ENCODE assay signal across 23 mouse cellular contexts in the genomic region with DNA sequence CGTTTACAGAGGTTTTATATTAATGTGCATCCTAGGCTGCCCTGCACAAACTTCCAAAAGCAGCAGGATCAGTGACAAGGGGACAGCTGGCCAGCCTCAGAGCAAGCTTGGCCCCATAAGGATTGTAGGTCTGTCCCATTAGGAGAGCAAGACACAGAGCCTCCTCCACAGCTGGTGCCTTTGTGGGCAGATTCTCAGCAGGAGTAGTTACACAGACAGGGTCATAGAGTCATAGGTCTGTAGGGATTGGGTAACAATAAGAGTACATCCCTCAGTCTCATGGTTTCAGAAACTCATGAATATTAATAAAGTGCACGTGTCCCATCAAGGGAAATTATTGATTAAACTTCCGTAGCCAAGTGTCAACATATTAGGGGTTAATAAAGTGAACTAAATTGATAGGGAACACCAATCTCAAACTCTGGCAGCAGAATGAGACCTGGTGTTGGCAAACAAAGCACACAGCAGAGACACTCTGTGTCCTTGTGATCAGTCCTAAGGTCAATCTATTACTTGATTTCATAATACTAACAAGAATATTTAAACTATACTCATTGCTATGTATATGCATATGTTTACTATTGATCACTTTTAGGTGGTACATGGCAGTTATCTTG. TPM values are rescaled to one million over a fixed set of nuclear protein-coding genes. Genes with fewer than 3 reads are reported as not detected.
DNase-seq lines count a peak whose midpoint lies in the region; ATAC-seq and TF ChIP-seq lines count a peak whose summit lies in the region.
"Had no signal": no experiment of that assay in that cellular context is flagged by ENCODE, and none has a peak within 500 bp of the region (broad histone marks: within the 10 kb centered on the region; RNA-seq: fewer than 3 reads in every experiment).

No protein-coding gene starts in this region.

- no peak overlapping the region for H3K4me2 ChIP-seq in hindbrain, embryonic 11.5 days (replicated peaks; ENCODE audit: low read depth, low read length)
- H3K4me2 ChIP-seq in hindbrain, postnatal 0 days (ENCODE audit: low read depth, low read length), result no peak overlapping the region
- no peak overlapping the region for H3K4me2 ChIP-seq in midbrain, embryonic 12.5 days (replicated peaks)
- no peak overlapping the region for H3K4me2 ChIP-seq in midbrain, embryonic 15.5 days
- no peak overlapping the region for H3K4me2 ChIP-seq in midbrain, embryonic 13.5 days (replicated peaks)
- H3K4me2 ChIP-seq: heart, embryonic 15.5 days; liver, embryonic 13.5 days; lung, embryonic 14.5 days had no signal

- 37% methylated on average over 3 of the region's 3 CpGs for WGBS in hindbrain, embryonic 11.5 days
- WGBS in hindbrain, postnatal 0 days, result 25% methylated on average over 3 of the region's 3 CpGs
- WGBS in midbrain, embryonic 12.5 days, result 42% methylated on average over 3 of the region's 3 CpGs
- WGBS in midbrain, embryonic 15.5 days, result 38% methylated on average over 3 of the region's 3 CpGs
- whole genome bisulfite sequencing in midbrain, embryonic 13.5 days, result 48% methylated on average over 3 of the region's 3 CpGs

- H3K9me3 ChIP-seq in hindbrain, embryonic 11.5 days (ENCODE audit: control insufficient read depth, low read length), result no peaks in the 10 kb centered on the region
- H3K9me3 ChIP-seq in hindbrain, postnatal 0 days (ENCODE audit: low read length), result no peaks in the 10 kb centered on the region
- no peaks in the 10 kb centered on the region for H3K9me3 ChIP-seq in midbrain, embryonic 12.5 days
- H3K9me3 ChIP-seq in midbrain, embryonic 15.5 days, result no peaks in the 10 kb centered on the region
- no peaks in the 10 kb centered on the region for H3K9me3 ChIP-seq in midbrain, embryonic 13.5 days
- H3K9me3 ChIP-seq: heart, embryonic 15.5 days had no signal

- H3K4me3 ChIP-seq in hindbrain, embryonic 11.5 days (ENCODE audit: low read depth, low read length), result no peak overlapping the region
- H3K4me3 ChIP-seq in hindbrain, postnatal 0 days (ENCODE audit: low read length), result no peak overlapping the region
- no peak overlapping the region for H3K4me3 ChIP-seq in midbrain, embryonic 12.5 days
- H3K4me3 ChIP-seq in midbrain, embryonic 15.5 days, result no peak overlapping the region
- H3K4me3 ChIP-seq in midbrain, embryonic 13.5 days (replicated peaks), result no peak overlapping the region
- H3K4me3 ChIP-seq: heart, embryonic 15.5 days; left cerebral cortex, adult 2 months; liver, embryonic 13.5 days had no signal

- H3K36me3 ChIP-seq in hindbrain, embryonic 11.5 days (ENCODE audit: control insufficient read depth, insufficient read depth, low read length), result no peaks in the 10 kb centered on the region
- no peaks in the 10 kb centered on the region for H3K36me3 ChIP-seq in hindbrain, postnatal 0 days (ENCODE audit: insufficient read depth, low read length)
- no peaks in the 10 kb centered on the region for H3K36me3 ChIP-seq in midbrain, embryonic 12.5 days
- H3K36me3 ChIP-seq in midbrain, embryonic 15.5 days (replicated peaks), result no peaks in the 10 kb centered on the region
- no peaks in the 10 kb centered on the region for H3K36me3 ChIP-seq in midbrain, embryonic 13.5 days
- H3K36me3 ChIP-seq: heart, embryonic 15.5 days; liver, embryonic 13.5 days had no signal

- no peaks in the 10 kb centered on the region for H3K27me3 ChIP-seq in hindbrain, embryonic 11.5 days (ENCODE audit: control insufficient read depth, insufficient read depth, low read length)
- no peaks in the 10 kb centered on the region for H3K27me3 ChIP-seq in hindbrain, postnatal 0 days (ENCODE audit: insufficient read depth, low read length)
- no peaks in the 10 kb centered on the region for H3K27me3 ChIP-seq in midbrain, embryonic 12.5 days
- H3K27me3 ChIP-seq in midbrain, embryonic 15.5 days (replicated peaks), result no peaks in the 10 kb centered on the region
- H3K27me3 ChIP-seq in midbrain, embryonic 13.5 days, result no peaks in the 10 kb centered on the region
- H3K27me3 ChIP-seq: heart, embryonic 15.5 days; liver, embryonic 13.5 days had no signal

- no peak overlapping the region for H3K27ac ChIP-seq in hindbrain, embryonic 11.5 days (ENCODE audit: low read depth, low read length)
- H3K27ac ChIP-seq in hindbrain, postnatal 0 days, result no peak overlapping the region
- no peak overlapping the region for H3K27ac ChIP-seq in midbrain, embryonic 12.5 days (replicated peaks)
- H3K27ac ChIP-seq in midbrain, embryonic 15.5 days, result no peak overlapping the region
- H3K27ac ChIP-seq in midbrain, embryonic 13.5 days, result no peak overlapping the region
- H3K27ac ChIP-seq: heart, embryonic 15.5 days; kidney, postnatal 0 days; left cerebral cortex, adult 2 months; liver, embryonic 13.5 days had no signal

- TF ChIP-seq CTCF in hindbrain, postnatal 0 days (IDR thresholded peaks at IDR 0.05; ENCODE audit: low read depth), result no peak

- peaks cover 2% of the 10 kb centered on the region for H3K4me1 ChIP-seq in hindbrain, embryonic 11.5 days (replicated peaks; ENCODE audit: control insufficient read depth, insufficient read depth, low read length)
- no peaks in the 10 kb centered on the region for H3K4me1 ChIP-seq in hindbrain, postnatal 0 days (ENCODE audit: insufficient read depth, low read length)
- H3K4me1 ChIP-seq in midbrain, embryonic 12.5 days, result peaks cover 3% of the 10 kb centered on the region; the same call in 1 of the 2 replicates
- H3K4me1 ChIP-seq in midbrain, embryonic 15.5 days, result no peaks in the 10 kb centered on the region
- H3K4me1 ChIP-seq in midbrain, embryonic 13.5 days (replicated peaks), result 0 out of 2 replicates have a peak, but pooled peaks cover 4% of the 10 kb centered on the region
- H3K4me1 ChIP-seq: heart, embryonic 15.5 days; liver, embryonic 13.5 days had no signal

- H3K9ac ChIP-seq in hindbrain, embryonic 11.5 days (ENCODE audit: low read depth, low read length), result no peak overlapping the region
- no peak overlapping the region for H3K9ac ChIP-seq in hindbrain, postnatal 0 days (replicated peaks; ENCODE audit: low read length)
- no peak overlapping the region for H3K9ac ChIP-seq in midbrain, embryonic 12.5 days (replicated peaks)
- no peak overlapping the region for H3K9ac ChIP-seq in midbrain, embryonic 15.5 days
- H3K9ac ChIP-seq in midbrain, embryonic 13.5 days (replicated peaks), result no peak overlapping the region
- H3K9ac ChIP-seq: forebrain, postnatal 0 days; heart, embryonic 15.5 days; liver, embryonic 13.5 days; lung, embryonic 14.5 days had no signal

- ATAC-seq in hindbrain, embryonic 11.5 days (ENCODE audit: low FRiP score), result peak; percentile 97
- ATAC-seq in hindbrain, postnatal 0 days, result no peak
- ATAC-seq in midbrain, embryonic 12.5 days (ENCODE audit: low FRiP score, low read depth), result peak; percentile 90
- ATAC-seq in midbrain, embryonic 15.5 days (replicated peaks), result no peak
- ATAC-seq in midbrain, embryonic 13.5 days, result peak; percentile 72
- ATAC-seq: activated CD4-positive, CD25-positive, alpha-beta regulatory T cell, adult 4 months; forebrain, postnatal 0 days had no signal

- peak; percentile 18 for DNase-seq in embryo, embryonic 10 days (ENCODE audit: low spot score)
- DNase-seq in embryo, embryonic 9.5 days (ENCODE audit: extremely low spot score), result no peak
- DNase-seq in hindbrain, embryonic 11.5 days (ENCODE audit: low spot score), result peak; percentile 50
- no peak for DNase-seq in hindbrain, postnatal 0 days (ENCODE audit: low spot score)
- no peak for DNase-seq in gastrocnemius, adult 8-10 months (ENCODE audit: low spot score in 2 of 2)
- DNase-seq: adrenal gland, postnatal 14 days; cerebellum, adult 8-10 months; forebrain, postnatal 0 days; gastrocnemius, postnatal 36 days; heart, postnatal 4 days; kidney, adult 2 months; liver, embryonic 13.5 days; lung, embryonic 14.5 days; thymus, adult 18-20 months; thymus, postnatal 36 days had no signal

RNA-seq across cellular contexts. Expression of a gene that starts 9.5 kb away (rescaled TPM):
- polyA plus RNA-seq in hindbrain, embryonic 11.5 days (2014; fragmentation: Nextera tagmentation; extraction: Ambion mirVana), result 4.2 and 4.7 TPM in 2 replicates
- 19.7 and 19.8 TPM in 2 replicates for total RNA-seq in hindbrain, postnatal 0 days (2014; rRNA removed)
- polyA plus RNA-seq in hindbrain, postnatal 0 days (2015; fragmentation: Nextera tagmentation; extraction: Ambion mirVana), result 3.2 and 3.7 TPM in 2 replicates
- polyA plus RNA-seq in midbrain, embryonic 12.5 days (2016; fragmentation: Nextera tagmentation; extraction: Ambion mirVana), result 1.8 and 2.0 TPM in 2 replicates
- polyA plus RNA-seq in midbrain, embryonic 15.5 days (2015; fragmentation: Nextera tagmentation; extraction: Ambion mirVana), result 1.3 and 1.4 TPM in 2 replicates
- 0.38 and 0.40 TPM in 2 replicates for polyA plus RNA-seq in midbrain, embryonic 13.5 days (2015; fragmentation: Nextera tagmentation; extraction: Ambion mirVana)
- total RNA-seq in gastrocnemius, adult 8-10 months (2022), result 10 to 100 TPM in 2 of 4 experiments, 1 to 10 TPM in 2; 5.2 to 17.3 (median 9.4) TPM
- total RNA-seq: megakaryocyte, adult 5-6 weeks had no signal
- polyA plus RNA-seq: activated CD4-positive, CD25-positive, alpha-beta regulatory T cell, adult 4 months had no signal

Comparison
In these comparisons a context has a peak if more than half of its experiments do, and no peak if none do; other contexts are left out.
1. DNase-seq: peak in embryo, embryonic 10 days (single experiment) and hindbrain, embryonic 11.5 days (single experiment); none in embryo, embryonic 9.5 days (single experiment), hindbrain, postnatal 0 days (single experiment) and gastrocnemius, adult 8-10 months (0 of 2).
2. ATAC-seq: peak in hindbrain, embryonic 11.5 days (single experiment), midbrain, embryonic 12.5 days (single experiment) and midbrain, embryonic 13.5 days (single experiment); none in hindbrain, postnatal 0 days (single experiment) and midbrain, embryonic 15.5 days (single experiment).